Mouse (Mus musculus) kidney, embryonic 14.5 days (tissue): Measurements from ENCODE around the gene Syf2. TPM values are rescaled to one million over a fixed set of nuclear protein-coding genes. Genes with fewer than 3 reads are reported as not detected.

Experiments
- ATAC-seq: fragments of 200-750 bp; cut with Nextera tagmentation; 2 replicates; pipeline ENCODE4 v1.8.0; 2017; ENCODE audit warnings: moderate number of reproducible peaks, mild to moderate bottlenecking, moderate TSS enrichment, moderate library complexity; ENCODE audit not compliant: low FRiP score, low TSS enrichment
- H3K27ac ChIP-seq: fragments of 300-500 bp; sonication (generic); 2 replicates; pipeline ENCODE4 v1.5.1; 2014; ENCODE audit warnings: low read depth, mild to moderate bottlenecking, low read length, moderate library complexity, mixed read lengths
- H3K27me3 ChIP-seq: fragments of 300-500 bp; sonication (generic); 2 replicates; pipeline ENCODE4 v1.6.1; 2014; ENCODE audit warnings: mild to moderate bottlenecking, low read length; ENCODE audit not compliant: control insufficient read depth, insufficient read depth
- H3K36me3 ChIP-seq: fragments of 300-500 bp; sonication (generic); 2 replicates; pipeline ENCODE4 v1.6.1; 2014; ENCODE audit warnings: low read length, mixed read lengths; ENCODE audit not compliant: control insufficient read depth, insufficient read depth
- H3K4me1 ChIP-seq: fragments of 300-500 bp; sonication (generic); 2 replicates; pipeline ENCODE4 v1.6.1; 2014; ENCODE audit warnings: low read length, mixed read lengths; ENCODE audit not compliant: control insufficient read depth, insufficient read depth
- H3K4me2 ChIP-seq: fragments of 300-500 bp; sonication (generic); replicated peaks from 2 replicates; pipeline ENCODE4 v1.6.1; 2014; ENCODE audit warnings: low read depth, mild to moderate bottlenecking, low read length
- H3K4me3 ChIP-seq: fragments of 300-500 bp; sonication (generic); 2 replicates; pipeline ENCODE4 v1.5.1; 2014; ENCODE audit warnings: mild to moderate bottlenecking, low read length
- H3K9ac ChIP-seq: fragments of 300-500 bp; sonication (generic); 2 replicates; pipeline ENCODE4 v1.6.1; 2014; ENCODE audit warnings: low read depth, mild to moderate bottlenecking, low read length, moderate library complexity
- H3K9me3 ChIP-seq: fragments of 300-500 bp; sonication (generic); 2 replicates; pipeline ENCODE4 v1.6.1; 2016; ENCODE audit warnings: low read length; ENCODE audit not compliant: control insufficient read depth
- WGBS: fragments of 180-500 bp; shearing (Covaris S2); extraction: QIAGEN DNeasy Blood & Tissue Kit; methylation state at CpG from one replicate; pipeline ENCODE4 v1.1.7; 2014; 5-methylcytosine and 5-hydroxymethylcytosine counted together
- polyA plus RNA-seq: library from polyadenylated mRNA; unstranded; fragments of >200 nt; fragmentation: Nextera tagmentation; extraction: Ambion mirVana; gene quantifications from 2 replicates; pipeline ENCODE4 v1.2.1, GENCODE M21; 2014

The Syf2 gene
- polyA plus RNA-seq, 1 experiment from 2014 or later: 77.3 TPM

DNA sequence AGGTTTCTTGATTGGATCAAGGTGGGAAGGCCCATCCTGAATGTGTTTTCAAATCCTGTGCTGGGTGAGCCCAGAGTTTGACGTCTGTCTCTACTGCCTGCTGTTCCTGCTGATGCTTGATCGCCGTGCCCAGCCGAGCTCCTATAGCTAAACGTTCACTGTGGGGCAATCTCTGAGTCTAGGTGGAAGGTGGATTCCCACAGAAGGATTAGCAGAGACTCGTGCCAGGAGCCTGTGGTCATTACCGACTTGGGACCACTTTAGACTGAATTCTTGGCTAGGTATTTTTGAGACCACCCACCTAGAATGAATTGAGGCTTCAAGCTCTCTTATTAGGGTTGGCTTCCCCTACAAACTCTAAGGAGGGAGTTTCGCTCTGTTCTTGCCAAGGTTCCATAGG lies 48.2 kb downstream of the Syf2 start:
- no peaks in the 10 kb centered on the region for H3K4me1 ChIP-seq
- H3K9me3 ChIP-seq: no peaks in the 10 kb centered on the region
- no peak overlapping the region for H3K4me3 ChIP-seq
- WGBS: 77% methylated on average over 8 of the region's 8 CpGs
- no peak overlapping the region for H3K9ac ChIP-seq
- no peaks in the 10 kb centered on the region for H3K36me3 ChIP-seq
- no peak overlapping the region for H3K27ac ChIP-seq
- H3K27me3 ChIP-seq: no peaks in the 10 kb centered on the region
- no peak overlapping the region for H3K4me2 ChIP-seq
- no peak for ATAC-seq

DNA sequence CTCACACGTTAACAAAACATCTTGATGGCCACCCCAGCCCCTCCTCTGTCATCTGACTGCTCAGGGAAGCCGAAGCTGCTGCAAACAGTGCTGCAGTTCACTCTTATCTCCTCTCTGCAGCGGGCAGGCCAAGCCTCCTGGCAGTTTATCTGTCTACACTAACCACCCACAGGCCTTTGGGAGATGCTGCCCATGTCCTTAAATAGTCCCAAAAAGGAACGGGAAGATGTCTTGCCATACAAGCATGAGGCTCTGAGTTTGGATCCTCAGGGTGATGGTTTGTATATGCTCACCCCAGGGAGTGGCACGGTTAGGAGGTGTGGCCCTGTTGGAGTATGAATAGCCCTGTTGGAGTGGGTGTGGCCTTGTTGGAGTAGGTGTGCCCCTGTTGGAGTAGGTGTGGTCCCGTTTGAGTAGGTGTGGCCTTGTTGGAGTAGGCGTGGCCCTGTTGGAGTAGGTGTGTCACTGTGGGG lies 51.3 kb downstream of the Syf2 start:
- no peak overlapping the region for H3K9ac ChIP-seq
- no peak for ATAC-seq
- no peaks in the 10 kb centered on the region for H3K36me3 ChIP-seq
- no peak overlapping the region for H3K4me3 ChIP-seq
- H3K4me2 ChIP-seq: no peak overlapping the region
- no peaks in the 10 kb centered on the region for H3K4me1 ChIP-seq
- no peaks in the 10 kb centered on the region for H3K27me3 ChIP-seq
- 61% methylated on average over 7 of the region's 7 CpGs for WGBS
- no peak overlapping the region for H3K27ac ChIP-seq
- no peaks in the 10 kb centered on the region for H3K9me3 ChIP-seq

DNA sequence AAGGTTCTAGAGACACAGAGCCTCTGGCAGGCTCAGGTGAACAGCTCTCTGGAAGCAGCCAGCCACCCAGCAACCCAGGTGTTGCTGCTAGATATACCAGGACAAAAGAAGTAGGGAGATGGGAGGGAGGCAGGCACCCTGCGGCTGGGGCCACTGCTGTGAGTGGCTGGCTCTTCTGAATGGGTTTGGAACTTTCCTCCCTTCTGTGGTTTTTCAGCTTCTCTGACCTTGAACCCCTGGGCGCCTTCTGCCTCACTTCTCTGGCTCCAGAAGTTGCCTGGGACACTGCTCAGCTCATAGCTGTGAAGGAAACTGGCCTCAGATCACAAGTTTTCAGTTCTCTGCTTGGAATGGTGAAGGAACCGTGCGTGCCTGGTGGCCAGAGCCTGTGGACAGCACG lies 52.4 kb downstream of the Syf2 start:
- no peaks in the 10 kb centered on the region for H3K4me1 ChIP-seq
- H3K9me3 ChIP-seq: no peaks in the 10 kb centered on the region
- no peak overlapping the region for H3K4me3 ChIP-seq
- no peak for ATAC-seq
- H3K36me3 ChIP-seq: no peaks in the 10 kb centered on the region
- no peak overlapping the region for H3K9ac ChIP-seq
- H3K27me3 ChIP-seq: no peaks in the 10 kb centered on the region
- WGBS: 67% methylated on average over 5 of the region's 5 CpGs
- no peak overlapping the region for H3K27ac ChIP-seq
- no peak overlapping the region for H3K4me2 ChIP-seq

DNA sequence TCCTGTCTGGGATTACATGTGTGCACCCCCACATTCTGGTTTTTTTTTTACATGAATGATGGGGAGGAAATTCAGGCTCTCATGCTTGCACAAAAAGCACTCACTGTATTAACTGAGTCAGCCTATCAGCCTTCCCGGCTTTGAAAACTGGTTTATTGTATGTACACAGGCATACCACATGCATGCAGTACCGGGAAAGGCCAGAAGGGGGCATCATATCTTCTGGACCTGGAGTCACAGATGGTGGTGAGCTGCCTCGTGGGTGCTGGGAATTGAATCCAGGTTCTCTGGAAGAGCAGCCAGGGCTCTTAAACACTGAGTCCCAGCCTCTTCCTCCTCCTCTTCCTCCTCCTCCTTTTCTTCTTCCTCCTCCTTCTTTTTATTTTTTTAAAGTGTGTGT lies 53.9 kb downstream of the Syf2 start:
- no peaks in the 10 kb centered on the region for H3K4me1 ChIP-seq
- 68% methylated on average over 3 of the region's 3 CpGs for WGBS
- no peaks in the 10 kb centered on the region for H3K9me3 ChIP-seq
- no peaks in the 10 kb centered on the region for H3K36me3 ChIP-seq
- no peak for ATAC-seq
- no peak overlapping the region for H3K27ac ChIP-seq
- H3K27me3 ChIP-seq: no peaks in the 10 kb centered on the region
- H3K9ac ChIP-seq: no peak overlapping the region
- H3K4me3 ChIP-seq: no peak overlapping the region
- H3K4me2 ChIP-seq: no peak overlapping the region

DNA sequence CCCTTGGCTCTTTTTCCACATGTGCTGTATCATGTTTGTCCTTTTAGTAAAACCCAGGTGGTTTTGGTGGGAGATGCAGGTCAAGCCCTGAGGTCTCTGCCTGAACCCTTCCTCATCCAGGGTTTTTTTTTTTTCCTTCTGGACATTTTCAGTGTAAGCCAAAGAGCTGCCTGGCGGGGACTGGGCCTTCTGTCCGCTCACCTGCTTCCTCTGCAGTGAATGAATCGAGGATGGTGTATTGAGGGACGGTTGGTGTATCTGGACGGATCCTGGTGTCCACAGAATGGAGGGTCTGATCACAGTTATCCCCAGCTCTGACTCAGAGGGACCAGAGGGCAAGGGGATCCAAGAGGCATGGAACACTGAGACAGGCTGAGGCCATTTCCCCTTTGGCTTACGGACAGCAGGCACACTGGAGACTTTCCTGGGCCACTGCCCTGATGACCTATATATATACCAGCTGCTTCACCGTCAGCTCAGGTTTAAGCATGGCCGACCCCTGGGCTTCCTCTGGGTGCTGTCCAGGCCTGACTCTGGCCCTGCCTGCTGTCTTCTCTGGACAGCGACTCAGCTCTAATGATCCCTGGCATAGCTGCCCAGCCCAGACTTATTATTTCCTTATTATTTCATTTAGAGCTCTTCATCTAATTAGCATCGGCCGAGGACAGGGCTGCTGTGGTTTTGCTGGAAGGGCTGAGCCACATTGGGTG lies 55.1 kb downstream of the Syf2 start:
- no peaks in the 10 kb centered on the region for H3K4me1 ChIP-seq
- WGBS: 79% methylated on average over 11 of the region's 11 CpGs
- ATAC-seq: no peak
- H3K9me3 ChIP-seq: no peaks in the 10 kb centered on the region
- H3K4me2 ChIP-seq: no peak overlapping the region
- no peaks in the 10 kb centered on the region for H3K36me3 ChIP-seq
- H3K27ac ChIP-seq: no peak overlapping the region
- H3K27me3 ChIP-seq: no peaks in the 10 kb centered on the region
- no peak overlapping the region for H3K9ac ChIP-seq
- H3K4me3 ChIP-seq: no peak overlapping the region

DNA sequence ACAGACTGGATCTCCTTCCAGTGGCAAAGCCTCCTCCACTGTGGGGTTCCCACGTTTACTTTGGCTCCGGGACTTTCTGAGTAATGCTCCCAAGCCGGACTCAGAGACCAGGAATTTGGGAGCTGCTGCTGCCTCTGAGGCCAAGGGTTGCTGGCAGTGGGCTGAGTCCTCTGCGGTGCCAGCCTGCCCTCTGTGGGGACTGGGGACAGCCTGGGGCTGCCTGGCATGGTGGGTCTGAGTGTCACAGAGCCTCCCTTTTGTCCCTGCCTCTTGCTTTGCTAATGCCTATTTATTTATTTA lies 55.6 kb downstream of the Syf2 start:
- no peaks in the 10 kb centered on the region for H3K4me1 ChIP-seq
- no peak overlapping the region for H3K27ac ChIP-seq
- no peak overlapping the region for H3K4me2 ChIP-seq
- H3K4me3 ChIP-seq: no peak overlapping the region
- H3K9ac ChIP-seq: no peak overlapping the region
- no peaks in the 10 kb centered on the region for H3K36me3 ChIP-seq
- 60% methylated on average over 4 of the region's 4 CpGs for WGBS
- no peaks in the 10 kb centered on the region for H3K9me3 ChIP-seq
- no peak for ATAC-seq
- H3K27me3 ChIP-seq: no peaks in the 10 kb centered on the region

DNA sequence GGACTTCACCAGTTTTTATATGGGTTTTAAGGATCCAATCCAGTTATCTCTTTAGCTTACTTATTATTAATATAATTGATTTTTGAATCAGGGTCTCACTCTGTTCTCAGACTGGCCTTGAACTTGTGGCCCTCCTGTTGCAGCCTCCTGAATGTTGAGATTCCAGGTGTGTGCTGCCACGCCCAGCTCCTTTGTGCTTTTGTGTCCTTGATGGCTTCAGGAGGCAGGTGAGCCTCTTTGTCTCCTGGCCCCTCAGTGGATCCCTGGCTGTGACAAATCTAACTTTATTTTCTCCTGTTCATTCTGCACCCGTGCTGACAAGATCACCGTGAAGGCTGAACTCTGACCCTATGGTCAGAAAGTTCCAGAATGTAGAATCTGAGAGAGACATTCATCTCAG lies 56.3 kb downstream of the Syf2 start:
- WGBS: 72% methylated on average over 3 of the region's 3 CpGs
- Histone ChIP-seq H3K4me2 (no peak overlapping the region), H3K27me3 (no peaks in the 10 kb centered on the region), H3K4me3 (no peak overlapping the region), H3K27ac (no peak overlapping the region), H3K9me3 (no peaks in the 10 kb centered on the region), H3K4me1 (no peaks in the 10 kb centered on the region), H3K36me3 (no peaks in the 10 kb centered on the region), H3K9ac (no peak overlapping the region)
- ATAC-seq: no peak

Other genes with a start within 250 kb of the Syf2 start
- 3.8 and 5.3 TPM in 2 replicates for gene Man1c1, start 226.6 kb upstream of the Syf2 start, polyA plus RNA-seq
- gene Ldlrap1, start 162.9 kb upstream of the Syf2 start, polyA plus RNA-seq: 10.7 and 19.9 TPM in 2 replicates
- gene Maco1, start 77.6 kb upstream of the Syf2 start, polyA plus RNA-seq: 40.8 and 43.5 TPM in 2 replicates
- gene Rhd, start 66.4 kb upstream of the Syf2 start, polyA plus RNA-seq: 1.1 and 1.2 TPM in 2 replicates
- 156 and 163 TPM in 2 replicates for gene Tmem50a, start 15.9 kb upstream of the Syf2 start, polyA plus RNA-seq
- 339 and 370 TPM in 2 replicates for gene Rsrp1, start 7.3 kb upstream of the Syf2 start, polyA plus RNA-seq
- 0.11 TPM in 1 of 2 replicates, not detected in the other for gene Runx3, start 189.8 kb downstream of the Syf2 start, polyA plus RNA-seq